Mouse (Mus musculus) forebrain, embryonic 15.5 days (tissue): ENCODE results near the gene Lrrc29. TPM values are rescaled to one million over a fixed set of nuclear protein-coding genes. Genes with fewer than 3 reads are reported as not detected.

Source experiments
- ATAC-seq: fragments of 200-750 bp; cut with Nextera tagmentation; replicated peaks from 2 replicates; pipeline ENCODE4 v1.8.0; 2017; ENCODE audit warnings: mild to moderate bottlenecking, moderate TSS enrichment, moderate library complexity
- H3K27ac ChIP-seq: fragments of 300-500 bp; sonication (generic); replicated peaks from 2 replicates; pipeline ENCODE4 v1.5.1; 2015; ENCODE audit warnings: mild to moderate bottlenecking, inconsistent platforms
- H3K27me3 ChIP-seq: fragments of 300-500 bp; sonication (generic); 2 replicates; pipeline ENCODE4 v1.6.1; 2015; ENCODE audit warnings: inconsistent platforms
- H3K36me3 ChIP-seq: fragments of 300-500 bp; sonication (generic); 2 replicates; pipeline ENCODE4 v1.6.1; 2015; ENCODE audit warnings: mild to moderate bottlenecking, inconsistent platforms
- H3K4me1 ChIP-seq: fragments of 300-500 bp; sonication (generic); 2 replicates; pipeline ENCODE4 v1.6.1; 2015; ENCODE audit warnings: inconsistent platforms
- H3K4me2 ChIP-seq: fragments of 300-500 bp; sonication (generic); replicated peaks from 2 replicates; pipeline ENCODE4 v1.6.1; 2015; ENCODE audit warnings: mild to moderate bottlenecking, inconsistent platforms
- H3K4me3 ChIP-seq: fragments of 300-500 bp; sonication (generic); 2 replicates; pipeline ENCODE4 v1.5.1; 2015; ENCODE audit warnings: mild to moderate bottlenecking, inconsistent platforms
- H3K9ac ChIP-seq: fragments of 300-500 bp; sonication (generic); replicated peaks from 2 replicates; pipeline ENCODE4 v1.6.1; 2015; ENCODE audit warnings: mild to moderate bottlenecking, inconsistent platforms
- H3K9me3 ChIP-seq: fragments of 300-500 bp; sonication (generic); 2 replicates; pipeline ENCODE4 v1.6.1; 2016; ENCODE audit warnings: inconsistent platforms
- WGBS: fragments of 180-500 bp; shearing (Covaris S2); methylation state at CpG from one replicate; pipeline ENCODE4 v1.1.7; 2015; ENCODE audit warnings: mixed read lengths; 5-methylcytosine and 5-hydroxymethylcytosine counted together
- polyA plus RNA-seq: library from polyadenylated mRNA; unstranded; fragments of >200 nt; fragmentation: Nextera tagmentation; extraction: Ambion mirVana; gene quantifications from 2 replicates; pipeline ENCODE4 v1.2.1, GENCODE M21; 2015

Gene Lrrc29
- polyA plus RNA-seq, 1 experiment from 2014 or later: 0.59 TPM

DNA sequence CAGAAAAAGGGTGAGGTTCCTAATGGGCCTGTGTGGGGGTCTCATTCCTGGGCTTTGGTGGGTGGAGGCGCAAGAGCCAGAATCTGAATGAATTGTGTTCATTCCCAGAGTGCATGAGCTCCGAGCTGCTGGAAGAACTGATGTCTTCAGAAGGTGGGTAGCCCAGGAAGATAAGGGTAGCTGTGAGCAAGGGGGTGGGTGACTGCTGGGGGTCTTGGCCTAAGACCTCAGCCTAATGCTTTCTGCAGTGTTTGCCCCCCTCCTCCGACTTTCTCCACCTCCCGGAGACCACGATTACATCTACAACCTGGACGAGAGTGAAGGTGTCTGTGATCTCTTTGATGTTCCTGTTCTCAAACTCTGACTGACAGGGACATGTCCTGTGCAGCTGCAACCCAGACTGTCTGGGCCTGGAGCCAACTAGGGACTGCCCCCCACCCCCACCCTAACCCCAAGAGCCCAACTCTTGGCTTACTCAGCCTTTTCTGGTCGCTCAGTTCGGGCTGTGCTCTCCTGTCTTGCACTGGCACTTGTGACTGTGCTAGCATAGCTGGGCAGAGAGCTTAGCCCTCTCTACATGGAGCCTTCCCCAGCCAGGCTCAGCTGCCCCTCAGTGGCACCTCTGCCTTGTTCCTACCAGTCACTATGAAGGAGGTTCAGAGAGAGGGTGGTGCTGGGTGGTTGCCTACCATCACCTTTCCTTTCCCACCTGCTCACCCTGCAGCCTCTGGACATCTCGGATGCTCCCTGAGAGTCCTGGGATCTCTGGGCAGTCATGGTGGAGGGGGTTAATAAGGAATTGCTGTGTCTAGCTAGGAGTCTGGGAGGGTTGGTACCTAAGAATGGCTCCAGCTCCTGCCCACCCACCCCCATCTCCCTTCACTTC, 21.5 kb downstream of the Lrrc29 start:
- Histone ChIP-seq H3K4me3 (no peak overlapping the region), H3K27me3 (no peaks in the 10 kb centered on the region), H3K4me2 (no peak overlapping the region), H3K27ac (no peak overlapping the region), H3K4me1 (peaks cover 14% of the 10 kb centered on the region), H3K9me3 (no peaks in the 10 kb centered on the region), H3K36me3 (peaks cover 56% of the 10 kb centered on the region), H3K9ac (no peak overlapping the region)
- WGBS: 68% methylated on average over 9 of the region's 9 CpGs
- 0 out of 2 replicates have a peak, but pooled peaks have one; percentile 13 for ATAC-seq

- Histone ChIP-seq H3K4me1 (peaks cover 21% of the 10 kb centered on the region), H3K27ac (no peak overlapping the region), H3K36me3 (peaks cover 57% of the 10 kb centered on the region), H3K27me3 (no peaks in the 10 kb centered on the region), H3K9me3 (no peaks in the 10 kb centered on the region), H3K4me2 (no peak overlapping the region), H3K9ac (no peak overlapping the region), H3K4me3 (no peak overlapping the region)
- 88% methylated on average over 9 of the region's 9 CpGs for WGBS
- no peak for ATAC-seq
Measured at GRCm38 (mm10) chr8:105303874-105304273, 22.2 kb downstream of the Lrrc29 start.

DNA sequence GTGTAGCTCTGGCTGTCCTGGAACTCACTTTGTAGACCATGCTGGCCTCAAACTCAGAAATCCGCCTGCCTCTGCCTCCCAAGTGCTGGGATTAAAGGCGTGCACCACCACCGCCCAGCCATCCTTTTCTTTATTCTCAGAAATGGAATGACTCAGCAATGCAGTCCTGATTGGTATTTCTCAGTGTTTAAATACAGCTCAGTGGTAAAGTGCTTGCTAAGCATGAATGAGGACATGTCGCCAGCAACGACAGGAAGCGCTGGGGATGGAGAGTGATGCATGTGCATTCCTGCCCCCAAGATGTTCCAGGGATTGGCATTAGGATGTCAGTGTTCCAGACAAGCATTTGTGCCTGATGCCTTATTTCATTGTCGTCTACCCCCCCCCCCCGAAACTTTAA, 22.7 kb downstream of the Lrrc29 start:
- Histone ChIP-seq H3K4me2 (no peak overlapping the region), H3K27ac (no peak overlapping the region), H3K9me3 (no peaks in the 10 kb centered on the region), H3K9ac (no peak overlapping the region), H3K27me3 (no peaks in the 10 kb centered on the region), H3K4me3 (no peak overlapping the region), H3K36me3 (peaks cover 57% of the 10 kb centered on the region), H3K4me1 (peaks cover 25% of the 10 kb centered on the region)
- no peak for ATAC-seq
- WGBS: 83% methylated on average over 8 of the region's 8 CpGs

GRCm38 (mm10) chr8:105299962-105300361, 26.1 kb downstream of the Lrrc29 start:
- H3K9me3 ChIP-seq: no peaks in the 10 kb centered on the region
- no peak overlapping the region for H3K4me3 ChIP-seq
- H3K4me1 ChIP-seq: peaks cover 29% of the 10 kb centered on the region
- H3K4me2 ChIP-seq: no peak overlapping the region
- no peaks in the 10 kb centered on the region for H3K27me3 ChIP-seq
- peaks cover 49% of the 10 kb centered on the region for H3K36me3 ChIP-seq
- H3K9ac ChIP-seq: no peak overlapping the region
- 95% methylated on average over 8 of the region's 8 CpGs for WGBS
- H3K27ac ChIP-seq: no peak overlapping the region
- no peak for ATAC-seq

DNA sequence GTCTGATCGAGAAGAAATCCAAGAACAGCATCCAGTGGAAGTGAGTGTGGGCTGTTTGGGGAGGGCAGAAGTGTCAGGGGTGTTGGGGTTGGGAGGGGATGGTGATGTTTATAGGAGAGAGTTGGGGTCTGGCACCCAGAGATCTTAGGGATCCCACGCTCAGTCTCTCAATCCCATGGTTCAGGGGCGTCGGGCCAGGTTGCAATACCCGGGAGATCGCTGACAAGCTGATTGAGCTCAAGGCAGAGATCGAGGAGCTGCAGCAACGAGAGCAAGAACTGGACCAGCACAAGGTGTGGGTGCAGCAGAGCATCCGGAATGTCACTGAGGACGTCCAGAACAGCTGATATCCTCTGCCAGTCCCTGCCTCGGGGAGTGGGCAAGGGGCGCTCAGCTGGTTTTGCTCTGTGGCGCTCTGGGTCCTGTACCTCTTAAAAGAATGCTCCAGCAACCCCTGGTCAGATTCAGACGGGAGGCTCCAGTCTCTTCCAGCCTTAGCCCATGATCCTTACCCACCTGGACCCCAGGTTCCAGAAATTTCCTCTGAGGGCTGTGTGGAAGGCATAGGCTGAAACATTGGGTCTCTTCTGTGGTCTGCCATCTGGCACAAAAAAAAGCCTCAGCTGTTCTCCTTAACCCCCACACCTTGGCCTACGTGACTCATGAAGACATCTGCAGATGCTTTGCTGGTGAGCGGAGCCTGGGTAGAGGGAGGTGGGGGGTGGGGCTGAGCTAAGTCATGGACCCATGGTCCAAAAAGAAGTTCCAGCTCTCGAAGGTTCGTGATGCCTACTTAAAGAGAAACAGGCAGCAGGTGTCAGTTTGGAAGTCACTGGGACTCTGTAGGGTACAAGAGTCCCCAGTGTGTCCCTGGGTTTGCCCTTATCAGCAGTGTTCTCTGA, 27.5 kb downstream of the Lrrc29 start:
- H3K4me2 ChIP-seq: peak overlapping the region; percentile 70
- no peak for ATAC-seq
- H3K4me1 ChIP-seq: peaks cover 24% of the 10 kb centered on the region
- H3K9me3 ChIP-seq: no peaks in the 10 kb centered on the region
- no peaks in the 10 kb centered on the region for H3K27me3 ChIP-seq
- peaks cover 38% of the 10 kb centered on the region for H3K36me3 ChIP-seq
- WGBS: 58% methylated on average over 18 of the region's 18 CpGs
- H3K27ac ChIP-seq: no peak overlapping the region
- H3K4me3 ChIP-seq: peak overlapping the region; percentile 88
- peak overlapping the region; percentile 87 for H3K9ac ChIP-seq

DNA sequence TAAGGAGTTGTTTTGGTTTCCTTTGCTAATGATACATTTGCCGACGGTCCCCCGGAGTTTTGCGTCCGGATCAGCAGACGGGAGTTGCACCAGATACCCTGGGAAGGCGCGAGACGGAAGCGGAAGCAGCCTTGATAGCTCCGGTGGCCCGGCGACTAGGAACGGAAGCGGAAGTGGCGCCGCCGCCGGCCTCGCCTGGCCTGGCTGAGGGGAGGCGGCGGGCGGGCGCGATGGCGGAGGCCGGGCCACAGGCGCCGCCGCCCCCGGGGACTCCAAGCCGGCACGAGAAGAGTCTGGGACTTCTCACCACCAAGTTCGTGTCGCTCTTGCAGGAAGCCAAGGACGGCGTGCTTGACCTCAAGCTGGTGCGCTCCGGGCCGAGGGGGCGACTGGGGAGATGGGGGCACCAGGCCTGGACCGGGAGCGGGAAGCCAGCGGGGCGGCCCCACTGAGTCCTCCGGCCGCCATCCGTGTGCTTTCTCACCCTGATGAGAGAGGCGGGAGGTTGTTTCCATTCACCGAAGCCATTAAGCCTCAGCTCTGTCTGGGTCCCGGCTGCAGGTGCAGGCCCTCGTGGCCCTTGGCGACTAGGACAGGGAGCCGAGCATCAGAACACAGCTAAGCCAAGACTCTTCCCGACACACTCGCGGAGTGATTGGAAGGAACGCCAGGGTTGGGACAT, 28.4 kb downstream of the Lrrc29 start, which contains the start of gene E2f4:
E2f4 (plus strand) TSS at position 153 of the 682 bp plus-strand sequence.
- under 1% methylated on average over 58 of the region's 58 CpGs for WGBS
- Histone ChIP-seq H3K36me3 (peaks cover 31% of the 10 kb centered on the region), H3K4me2 (peak within 1 kb of the TSS; percentile 70), H3K27me3 (no peaks in the 10 kb centered on the region), H3K27ac (peak within 1 kb of the TSS; percentile 42), H3K4me1 (peaks cover 24% of the 10 kb centered on the region), H3K4me3 (peak within 1 kb of the TSS; percentile 88), H3K9me3 (no peaks in the 10 kb centered on the region), H3K9ac (peak within 1 kb of the TSS; percentile 87)
- ATAC-seq: peak; percentile 94

- peak within 1 kb of the TSS; percentile 14; the same call in 1 of the 2 replicates for H3K27ac ChIP-seq
- peak within 1 kb of the TSS; percentile 88; the same call in 1 of the 2 replicates for H3K4me3 ChIP-seq
- no peaks in the 10 kb centered on the region for H3K9me3 ChIP-seq
- 77% methylated on average over 11 of the region's 11 CpGs for WGBS
- peaks cover 26% of the 10 kb centered on the region for H3K4me1 ChIP-seq
- 0 out of 2 replicates have a peak within 1 kb of the TSS, but pooled peaks have one; percentile 87 for H3K9ac ChIP-seq
- peaks cover 16% of the 10 kb centered on the region for H3K36me3 ChIP-seq
- no peak for ATAC-seq
- H3K4me2 ChIP-seq: peak within 1 kb of the TSS; percentile 70
- H3K27me3 ChIP-seq: no peaks in the 10 kb centered on the region
Measured at GRCm38 (mm10) chr8:105295895-105296573, 30.0 kb downstream of the Lrrc29 start, which contains the start of gene Exoc3l. Gene Exoc3l, minus strand, starts transcription at chr8:105296101.

DNA sequence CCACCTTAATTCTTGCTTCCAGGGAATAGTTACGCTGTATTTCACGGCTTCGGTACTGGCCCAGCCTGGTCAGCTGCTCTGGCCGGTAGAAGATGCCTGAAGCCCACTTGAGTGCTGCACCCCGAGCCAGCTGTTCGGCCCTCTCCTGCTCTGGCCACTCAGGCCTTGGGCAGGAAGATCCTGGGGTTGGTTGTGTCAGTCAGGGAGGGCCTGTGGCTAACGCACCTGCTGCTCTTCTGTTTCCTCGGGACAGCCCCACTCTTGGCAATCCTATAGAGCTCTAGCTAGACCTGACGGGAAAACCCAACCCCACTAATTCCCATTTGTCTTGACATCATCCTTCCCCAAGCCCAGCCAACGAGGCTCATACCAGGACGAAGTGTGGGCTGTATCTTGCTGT, 30.8 kb downstream of the Lrrc29 start:
- no peaks in the 10 kb centered on the region for H3K9me3 ChIP-seq
- peaks cover 34% of the 10 kb centered on the region for H3K4me1 ChIP-seq
- 0 out of 2 replicates have a peak, but pooled peaks cover 4% of the 10 kb centered on the region for H3K27me3 ChIP-seq
- WGBS: 74% methylated on average over 11 of the region's 11 CpGs
- no peak overlapping the region for H3K4me2 ChIP-seq
- no peak overlapping the region for H3K4me3 ChIP-seq
- no peak overlapping the region for H3K9ac ChIP-seq
- ATAC-seq: no peak
- H3K27ac ChIP-seq: no peak overlapping the region
- H3K36me3 ChIP-seq: peaks cover 8% of the 10 kb centered on the region

GRCm38 (mm10) chr8:105294776-105295175, 31.3 kb downstream of the Lrrc29 start:
- ATAC-seq: no peak
- 0 out of 2 replicates have a peak, but pooled peaks cover 4% of the 10 kb centered on the region for H3K27me3 ChIP-seq
- 58% methylated on average over 9 of the region's 9 CpGs for WGBS
- no peaks in the 10 kb centered on the region for H3K9me3 ChIP-seq
- H3K9ac ChIP-seq: no peak overlapping the region
- no peak overlapping the region for H3K27ac ChIP-seq
- H3K4me2 ChIP-seq: no peak overlapping the region
- H3K4me1 ChIP-seq: peaks cover 38% of the 10 kb centered on the region
- H3K4me3 ChIP-seq: no peak overlapping the region
- peaks cover 4% of the 10 kb centered on the region; the same call in 1 of the 2 replicates for H3K36me3 ChIP-seq

DNA sequence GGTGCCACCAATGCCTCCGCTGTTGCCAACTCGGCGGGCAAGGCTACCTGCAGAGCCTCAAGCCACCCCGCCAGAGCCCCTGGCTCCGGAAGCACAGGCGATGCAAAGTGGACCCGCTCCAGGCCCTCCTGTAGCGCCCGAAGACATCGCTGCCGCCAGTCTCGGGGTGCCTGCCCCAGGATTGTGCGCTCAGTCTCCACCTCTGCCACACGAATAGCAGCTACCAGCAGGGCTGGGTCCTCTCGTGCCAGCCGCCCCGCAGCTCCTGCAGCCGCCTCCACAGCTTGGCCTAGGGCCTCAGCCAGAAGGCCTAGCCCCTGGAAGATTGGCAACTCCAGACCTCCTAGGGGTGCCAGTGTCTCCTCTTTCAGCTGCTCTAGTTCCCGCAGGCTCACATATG, 32.7 kb downstream of the Lrrc29 start:
- H3K27me3 ChIP-seq: 0 out of 2 replicates have a peak, but pooled peaks cover 4% of the 10 kb centered on the region
- 76% methylated on average over 19 of the region's 19 CpGs for WGBS
- ATAC-seq: no peak

DNA sequence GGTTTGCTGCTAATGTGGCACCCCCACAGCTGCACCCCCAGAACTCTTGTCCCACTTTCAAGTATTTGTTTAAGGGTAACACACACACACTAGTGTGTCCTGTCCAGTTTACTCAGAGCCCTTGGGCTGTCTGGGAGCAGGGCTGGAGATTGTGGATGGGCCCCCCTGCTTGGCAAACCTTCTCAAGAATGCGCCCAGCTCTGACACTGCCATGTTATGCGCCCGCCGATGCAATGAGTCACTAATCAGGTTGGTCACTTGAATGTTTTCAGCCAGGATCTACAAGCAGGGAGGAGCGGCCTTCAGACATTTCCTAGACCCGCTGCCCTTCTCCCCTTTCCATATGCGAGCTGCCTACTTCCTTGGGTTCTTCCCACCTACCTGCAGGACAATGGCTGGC, 33.6 kb downstream of the Lrrc29 start:
- H3K4me1 ChIP-seq: peaks cover 37% of the 10 kb centered on the region
- 85% methylated on average over 7 of the region's 7 CpGs for WGBS
- 0 out of 2 replicates have a peak, but pooled peaks cover 4% of the 10 kb centered on the region for H3K27me3 ChIP-seq
- H3K9me3 ChIP-seq: no peaks in the 10 kb centered on the region
- no peaks in the 10 kb centered on the region for H3K36me3 ChIP-seq
- no peak overlapping the region for H3K27ac ChIP-seq
- no peak for ATAC-seq
- no peak overlapping the region for H3K4me2 ChIP-seq
- H3K9ac ChIP-seq: no peak overlapping the region
- no peak overlapping the region for H3K4me3 ChIP-seq

More for the DNA sequence above, 32.7 kb downstream of the Lrrc29 start:
- H3K27ac ChIP-seq: no peak overlapping the region
- H3K4me1 ChIP-seq: peaks cover 32% of the 10 kb centered on the region
- no peaks in the 10 kb centered on the region for H3K9me3 ChIP-seq
- H3K4me3 ChIP-seq: no peak overlapping the region
- H3K36me3 ChIP-seq: no peaks in the 10 kb centered on the region
- H3K9ac ChIP-seq: no peak overlapping the region
- no peak overlapping the region for H3K4me2 ChIP-seq
